Mouse (Mus musculus) E14TG2a.4 (cell line): ENCODE data around the gene Lbh.

Experiments used
- CTCF ChIP-seq: conservative IDR thresholded peaks from 2 replicates; pipeline ENCODE4 v1.5.1; 2014; ENCODE audit warnings: low read length
- POU5F1 ChIP-seq: IDR thresholded peaks from 2 replicates; pipeline ENCODE4 v1.6.1; 2014; ENCODE audit warnings: low read length, borderline replicate concordance

DNA sequence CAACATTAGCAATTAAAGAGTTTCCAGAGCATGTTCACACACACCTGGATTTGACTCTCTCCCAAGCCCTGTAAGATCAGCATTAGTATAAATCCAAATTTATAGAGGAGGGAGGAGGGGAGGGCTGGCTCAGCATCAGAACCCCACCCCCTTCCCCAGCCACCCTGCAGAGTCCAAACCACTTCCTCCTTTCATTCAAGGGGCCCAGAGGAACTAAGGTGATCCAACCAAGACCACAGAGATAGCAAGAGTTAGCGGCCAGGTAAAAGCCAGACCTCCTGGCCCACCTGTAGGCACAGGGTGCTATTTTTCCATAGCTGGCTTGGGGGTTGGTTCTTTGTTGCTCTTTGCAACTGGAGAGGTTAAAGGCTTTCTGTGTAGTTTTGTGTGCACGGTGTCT lies 16.0 kb downstream of the Lbh start:
- TF ChIP-seq CTCF (no peak), POU5F1 (no peak)
